Mouse (Mus musculus): Measurements from ENCODE around the gene Gtsf2.

GRCm38 (mm10) chr15:103427017-103427416, 21.3 kb downstream of the Gtsf2 start:
- no peak for TF ChIP-seq POLR2A (IDR thresholded peaks at IDR 0.05; ENCODE audit: low read depth, low read length)
- TF ChIP-seq CTCF (IDR thresholded peaks at IDR 0.05; ENCODE audit: extremely low read depth, insufficient read length, insufficient replicate concordance, low read depth, low read length), result no peak

Measured in small intestine, adult 2 months (tissue).